Mouse (Mus musculus) CH12.LX (cell line): ENCODE measurements around the gene Clcnka. TPM values are rescaled to one million over a fixed set of nuclear protein-coding genes. Genes with fewer than 3 reads are reported as not detected.
A peak's percentile ranks its signal among the peaks of the same experiment; 100 is the strongest.

Experiments
- DNase-seq: peaks from one replicate; pipeline ENCODE4 v3.0.0-alpha.2; 2013; ENCODE audit errors: extremely low read depth
- H3K27ac ChIP-seq: 2 replicates; pipeline ENCODE4 v1.5.1; 2012; ENCODE audit warnings: low read depth, mild to moderate bottlenecking, control low read depth, moderate library complexity; ENCODE audit not compliant: insufficient read depth
- H3K27me3 ChIP-seq: replicated peaks from 2 replicates; pipeline ENCODE3; 2012; ENCODE audit warnings: inconsistent platforms
- H3K36me3 ChIP-seq, 2 experiments: replicated peaks in 1 of 2; 2 replicates each; pipeline versions ENCODE3 to v1.6.1; 2012; ENCODE audit warnings: inconsistent platforms in 1 of 2, low read length in 1 of 2, mild to moderate bottlenecking in 1 of 2, mixed read lengths in 1 of 2, moderate library complexity in 1 of 2; ENCODE audit not compliant: control insufficient read depth in 1 of 2, insufficient read depth in 1 of 2
- H3K4me1 ChIP-seq, 2 experiments: 2 replicates each; pipeline ENCODE4 v1.6.1; 2012; ENCODE audit warnings: inconsistent platforms in 1 of 2, moderate library complexity in 1 of 2; ENCODE audit not compliant: insufficient read depth in 2 of 2, control insufficient read depth in 1 of 2
- H3K4me2 ChIP-seq: 2 replicates; pipeline ENCODE4 v1.6.1; 2012; ENCODE audit warnings: low read depth, mild to moderate bottlenecking, control low read depth; ENCODE audit not compliant: poor library complexity, insufficient read depth, severe bottlenecking
- H3K4me3 ChIP-seq, 3 experiments: fragments of 150-350 bp in 1 of 3; sonication (generic) in 1 of 3; replicated peaks in 1 of 3; 2 replicates each; pipeline versions ENCODE3 to v1.5.1; 2011 to 2012; ENCODE audit warnings: low read depth in 2 of 3, low read length in 2 of 3, mild to moderate bottlenecking in 2 of 3, moderate library complexity in 2 of 3, control low read depth in 1 of 3, improper control_type of control experiment in 1 of 3, inconsistent platforms in 1 of 3, mixed read lengths in 1 of 3; ENCODE audit not compliant: poor library complexity in 1 of 3
- H3K79me2 ChIP-seq: replicated peaks from 2 replicates; pipeline ENCODE4 v1.6.1; 2012; ENCODE audit warnings: mild to moderate bottlenecking, moderate library complexity; ENCODE audit not compliant: control insufficient read depth, poor library complexity, insufficient read depth, severe bottlenecking; ENCODE audit errors: extremely low read depth
- H3K9ac ChIP-seq: 2 replicates; pipeline ENCODE4 v1.6.1; 2012; ENCODE audit warnings: low read depth, mild to moderate bottlenecking, control low read depth, moderate library complexity; ENCODE audit not compliant: insufficient read depth
- H3K9me3 ChIP-seq: replicated peaks from 2 replicates; pipeline ENCODE3; 2012; ENCODE audit warnings: low read length, inconsistent platforms, mixed read lengths
- BHLHE40 ChIP-seq: IDR thresholded peaks from 2 replicates; pipeline ENCODE4 v1.6.1; 2011; ENCODE audit warnings: mild to moderate bottlenecking, low read depth, low read length, improper control_type of control experiment
- CHD1 ChIP-seq: IDR thresholded peaks from 2 replicates; pipeline ENCODE4 v1.6.1; 2012; ENCODE audit warnings: low read depth, low read length, improper control_type of control experiment, inconsistent platforms
- CHD2 ChIP-seq: IDR thresholded peaks from 2 replicates; pipeline ENCODE4 v1.6.1; 2011; ENCODE audit warnings: low read length, improper control_type of control experiment
- CTCF ChIP-seq, 2 experiments: IDR thresholded peaks in 1 of 2; conservative IDR thresholded peaks in 1 of 2; 2 replicates each; pipeline ENCODE4 v1.5.1; 2011 to 2012; ENCODE audit warnings: low read depth in 2 of 2, low read length in 2 of 2, improper control_type of control experiment in 1 of 2, inconsistent platforms in 1 of 2, mild to moderate bottlenecking in 1 of 2, moderate library complexity in 1 of 2
- E2F4 ChIP-seq: IDR thresholded peaks from 2 replicates; pipeline ENCODE4 v1.6.1; 2011; ENCODE audit warnings: low read depth, low read length, improper control_type of control experiment; ENCODE audit not compliant: insufficient replicate concordance
- ELF1 ChIP-seq: IDR thresholded peaks from 2 replicates; pipeline ENCODE4 v1.6.1; 2014; ENCODE audit warnings: low read depth, mild to moderate bottlenecking, inconsistent platforms, low read length, improper control_type of control experiment
- EP300 ChIP-seq: IDR thresholded peaks from 2 replicates; pipeline ENCODE4 v1.6.1; 2011; ENCODE audit warnings: low read length, improper control_type of control experiment
- ETS1 ChIP-seq: conservative IDR thresholded peaks from 2 replicates; pipeline ENCODE4 v1.6.1; 2012; ENCODE audit warnings: low read depth, mild to moderate bottlenecking, inconsistent platforms, low read length, improper control_type of control experiment, moderate library complexity
- GABPA ChIP-seq: IDR thresholded peaks from 2 replicates; pipeline ENCODE4 v1.6.1; 2012; ENCODE audit warnings: low read depth, low read length, improper control_type of control experiment, inconsistent platforms; ENCODE audit not compliant: insufficient replicate concordance
- HCFC1 ChIP-seq: IDR thresholded peaks from 2 replicates; pipeline ENCODE4 v1.6.1; 2012; ENCODE audit warnings: low read depth, mild to moderate bottlenecking, inconsistent platforms, low read length, improper control_type of control experiment
- IRF4 ChIP-seq: IDR thresholded peaks from 2 replicates; pipeline ENCODE4 v1.6.1; 2014; ENCODE audit warnings: low read depth, mild to moderate bottlenecking, inconsistent platforms, low read length, improper control_type of control experiment
- JUN ChIP-seq: IDR thresholded peaks from 2 replicates; pipeline ENCODE4 v1.6.1; 2011; ENCODE audit warnings: low read depth, mild to moderate bottlenecking, low read length, improper control_type of control experiment, moderate library complexity; ENCODE audit not compliant: insufficient read depth
- JUND ChIP-seq: conservative IDR thresholded peaks from 2 replicates; pipeline ENCODE4 v1.6.1; 2011; ENCODE audit warnings: low read depth, low read length, improper control_type of control experiment
- KAT2A ChIP-seq: IDR thresholded peaks from 2 replicates; pipeline ENCODE4 v1.6.1; 2012; ENCODE audit warnings: low read length, improper control_type of control experiment, inconsistent platforms; ENCODE audit not compliant: insufficient replicate concordance
- MAFK ChIP-seq: IDR thresholded peaks from 2 replicates; pipeline ENCODE4 v1.6.1; 2011; ENCODE audit warnings: low read length, improper control_type of control experiment; ENCODE audit not compliant: insufficient replicate concordance
- MAX ChIP-seq: IDR thresholded peaks from 2 replicates; pipeline ENCODE4 v1.6.1; 2011; ENCODE audit warnings: low read length, improper control_type of control experiment
- MAZ ChIP-seq: IDR thresholded peaks from 2 replicates; pipeline ENCODE4 v1.6.1; 2012; ENCODE audit warnings: low read depth, mild to moderate bottlenecking, inconsistent platforms, low read length, improper control_type of control experiment, moderate library complexity
- MEF2A ChIP-seq: IDR thresholded peaks from 2 replicates; pipeline ENCODE4 v1.6.1; 2014; ENCODE audit warnings: low read depth, mild to moderate bottlenecking, inconsistent platforms, low read length, improper control_type of control experiment, borderline replicate concordance
- MXI1 ChIP-seq: IDR thresholded peaks from 2 replicates; pipeline ENCODE4 v1.6.1; 2011; ENCODE audit warnings: mild to moderate bottlenecking, low read depth, low read length, improper control_type of control experiment
- MYC ChIP-seq: IDR thresholded peaks from 2 replicates; pipeline ENCODE4 v1.6.1; 2011; ENCODE audit warnings: low read depth, mild to moderate bottlenecking, improper control_type of control experiment, low read length
- NELFE ChIP-seq: IDR thresholded peaks from 2 replicates; pipeline ENCODE4 v1.6.1; 2011; ENCODE audit warnings: low read depth, low read length, improper control_type of control experiment
- NRF1 ChIP-seq: IDR thresholded peaks from 2 replicates; pipeline ENCODE4 v1.6.1; 2014; ENCODE audit warnings: low read depth, mild to moderate bottlenecking, inconsistent platforms, low read length, improper control_type of control experiment, moderate library complexity
- PAX5 ChIP-seq: IDR thresholded peaks from 2 replicates; pipeline ENCODE4 v1.6.1; 2012; ENCODE audit warnings: low read length, inconsistent platforms, mixed read lengths
- POLR2A ChIP-seq: IDR thresholded peaks from 2 replicates; pipeline ENCODE4 v1.6.1; 2011; ENCODE audit warnings: low read depth, mild to moderate bottlenecking, improper control_type of control experiment, low read length
- POLR2AphosphoS2 ChIP-seq: IDR thresholded peaks from 2 replicates; pipeline ENCODE4 v1.6.1; 2011; ENCODE audit warnings: low read depth, low read length, improper control_type of control experiment
- RAD21 ChIP-seq: IDR thresholded peaks from 2 replicates; pipeline ENCODE4 v1.6.1; 2011; ENCODE audit warnings: low read depth, mild to moderate bottlenecking, low read length, improper control_type of control experiment, moderate library complexity
- RCOR1 ChIP-seq: conservative IDR thresholded peaks from 2 replicates; pipeline ENCODE4 v1.6.1; 2012; ENCODE audit warnings: low read depth, mild to moderate bottlenecking, inconsistent platforms, low read length, improper control_type of control experiment
- SIN3A ChIP-seq: IDR thresholded peaks from 2 replicates; pipeline ENCODE4 v1.6.1; 2012; ENCODE audit warnings: low read length, improper control_type of control experiment, inconsistent platforms
- SMC3 ChIP-seq: IDR thresholded peaks from 2 replicates; pipeline ENCODE4 v1.6.1; 2011; ENCODE audit warnings: low read depth, low read length, improper control_type of control experiment
- TBP ChIP-seq: conservative IDR thresholded peaks from 2 replicates; pipeline ENCODE4 v1.6.1; 2011; ENCODE audit warnings: low read depth, low read length, improper control_type of control experiment
- TCF12 ChIP-seq: IDR thresholded peaks from 2 replicates; pipeline ENCODE4 v1.6.1; 2014; ENCODE audit warnings: low read depth, mild to moderate bottlenecking, inconsistent platforms, low read length, improper control_type of control experiment
- UBTF ChIP-seq: IDR thresholded peaks from 2 replicates; pipeline ENCODE4 v1.6.1; 2012; ENCODE audit warnings: low read depth, mild to moderate bottlenecking, inconsistent platforms, low read length, improper control_type of control experiment, moderate library complexity
- USF1 ChIP-seq: IDR thresholded peaks from 2 replicates; pipeline ENCODE4 v1.6.1; 2014; ENCODE audit warnings: low read depth, mild to moderate bottlenecking, inconsistent platforms, low read length, improper control_type of control experiment
- USF2 ChIP-seq: conservative IDR thresholded peaks from 2 replicates; pipeline ENCODE4 v1.6.1; 2011; ENCODE audit warnings: low read depth, low read length, improper control_type of control experiment
- ZC3H11A ChIP-seq: IDR thresholded peaks from 2 replicates; pipeline ENCODE4 v1.6.1; 2012; ENCODE audit warnings: low read depth, mild to moderate bottlenecking, inconsistent platforms, low read length, improper control_type of control experiment
- ZKSCAN1 ChIP-seq: IDR thresholded peaks from 2 replicates; pipeline ENCODE4 v1.6.1; 2012; ENCODE audit warnings: low read depth, inconsistent platforms, low read length, improper control_type of control experiment, borderline replicate concordance
- ZMIZ1 ChIP-seq: IDR thresholded peaks from 2 replicates; pipeline ENCODE4 v1.6.1; 2012; ENCODE audit warnings: low read depth, mild to moderate bottlenecking, inconsistent platforms, low read length, improper control_type of control experiment
- ZNF384 ChIP-seq: IDR thresholded peaks from 2 replicates; pipeline ENCODE4 v1.6.1; 2012; ENCODE audit warnings: low read depth, low read length, improper control_type of control experiment, inconsistent platforms
- dilution Hi-C: fragments of 300-500 bp; cut with MboI; formaldehyde crosslinking; loops from 2 replicates; pipeline ENCODE4 v1.14.3; 2020; ENCODE audit warnings: low sequenced_read_pairs; ENCODE audit not compliant: extremely low pct_unique_long_range_greater_than_20kb, extremely low pct_ligation_motif_present
- in situ Hi-C: fragments of 300-500 bp; cut with MboI; formaldehyde crosslinking; loops from 3 replicates; pipeline ENCODE4 v1.14.3; 2019; ENCODE audit warnings: low sequenced_read_pairs, low pct_ligation_motif_present, low pct_unique_long_range_greater_than_20kb, mixed read lengths
- polyA plus RNA-seq: library from polyadenylated mRNA; unstranded; fragments of >175 nt; gene quantifications from 2 replicates; pipeline ENCODE4 v1.2.1, GENCODE M21; 2012; ENCODE audit warnings: low read depth; ENCODE audit not compliant: insufficient read length
- total RNA-seq, 2 experiments: library from RNA; depleted of rRNA; stranded (reverse); fragments of 300-350 nt in 1 of 2; fragments of >200 nt in 1 of 2; gene quantifications; 2 replicates each; pipeline ENCODE4 v1.2.3; 2012 to 2014

Clcnka gene
- total and polyA plus RNA-seq, 3 experiments, result not detected

DNA sequence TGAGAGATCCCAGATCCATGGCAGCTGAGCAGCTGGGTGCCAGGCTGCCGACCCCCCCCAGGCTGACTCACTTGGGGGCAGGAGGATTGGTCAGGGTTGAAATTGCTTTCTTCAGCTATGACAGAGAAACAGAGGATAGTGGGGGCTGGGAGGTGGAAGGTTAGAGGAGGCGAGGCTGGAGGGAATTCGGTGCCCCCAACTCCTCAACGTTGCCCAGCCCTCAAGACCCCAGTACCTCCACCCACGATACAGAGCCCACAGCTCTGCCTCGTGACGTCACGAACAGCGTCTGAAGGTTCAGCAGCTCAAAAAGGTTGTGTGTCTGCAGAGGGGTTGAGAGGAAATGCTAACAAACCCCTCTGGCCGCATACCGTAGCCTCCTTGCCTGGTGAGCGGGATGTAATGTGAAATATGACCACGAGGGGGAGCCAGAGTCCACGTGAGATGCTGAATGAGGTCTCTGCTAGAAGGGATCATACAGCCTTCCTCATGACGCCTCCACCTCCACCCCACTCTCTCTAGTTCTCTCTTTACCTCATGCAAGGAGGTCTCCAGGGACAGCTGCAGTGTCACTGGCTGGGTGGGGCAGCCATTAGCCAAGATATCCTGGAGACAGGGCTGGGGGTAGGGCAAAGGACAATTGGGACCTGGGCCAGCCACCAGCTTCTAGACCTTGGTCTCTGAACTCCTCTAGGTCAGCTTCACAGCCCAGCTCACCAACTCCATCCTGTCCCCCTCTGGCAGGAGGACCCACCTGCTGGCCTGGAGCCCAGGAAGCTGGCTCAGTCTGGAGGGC lies 6.2 kb upstream of the Clcnka start:
- Histone ChIP-seq H3K9me3 (no peaks in the 10 kb centered on the region), H3K36me3 (no peaks in the 10 kb centered on the region), H3K27ac (no peak overlapping the region), H3K27me3 (peaks cover 11% of the 10 kb centered on the region), H3K9ac (no peak overlapping the region), H3K79me2 (no peaks in the 10 kb centered on the region), H3K4me2 (0 out of 2 replicates have a peak overlapping the region, but pooled peaks have one; percentile 23), H3K4me1 (peaks cover 14 to 29% of the 10 kb centered on the region in 2 experiments), H3K4me3 (no peak overlapping the region)
- dilution Hi-C loops (no loop called here), in situ Hi-C loops (loop anchor here (5.0 to 25.0 kb wide), 3 partner anchors 178 to 683 kb away; partner anchors contain the start of gene Tmem51)
- peak; percentile 92 for DNase-seq
- TF ChIP-seq MXI1, result no peak
- peak; percentile 31; the same call in 1 of the 2 replicates for TF ChIP-seq BHLHE40
- peak; percentile 99 for TF ChIP-seq RAD21
- 0 out of 2 replicates have a peak, but pooled peaks have one; percentile 31 for TF ChIP-seq ELF1
- TF ChIP-seq ZNF384, result no peak
- TF ChIP-seq POLR2AphosphoS2, result no peak
- TF ChIP-seq NRF1, result peak; percentile 33; the same call in 1 of the 2 replicates
- 0 out of 2 replicates have a peak, but pooled peaks have one; percentile 44 for TF ChIP-seq CHD2
- TF ChIP-seq SMC3, result peak; percentile 96
- TF ChIP-seq EP300, result no peak
- TF ChIP-seq KAT2A, result no peak
- no peak for TF ChIP-seq MAFK
- no peak for TF ChIP-seq USF1
- no peak for TF ChIP-seq POLR2A
- peak; percentile 61; the same call in 1 of the 2 replicates for TF ChIP-seq MAZ
- no peak for TF ChIP-seq CHD1
- peak; percentile 59 for TF ChIP-seq MEF2A
- TF ChIP-seq GABPA, result no peak
- TF ChIP-seq ETS1, result no peak
- TF ChIP-seq ZKSCAN1, result no peak
- TF ChIP-seq SIN3A, result peak; percentile 43; the same call in 1 of the 2 replicates
- no peak for TF ChIP-seq E2F4
- TF ChIP-seq USF2, result no peak
- 0 out of 2 replicates have a peak, but pooled peaks have one; percentile 36 for TF ChIP-seq TCF12
- TF ChIP-seq MAX, result peak; percentile 88
- peak; percentile 86 for TF ChIP-seq ZC3H11A
- TF ChIP-seq IRF4, result 0 out of 2 replicates have a peak, but pooled peaks have one; percentile 17
- TF ChIP-seq JUN, result peak; percentile 17; the same call in 1 of the 2 replicates
- TF ChIP-seq MYC, result peak; percentile 80
- TF ChIP-seq CTCF (conservative IDR thresholded peaks at IDR 0.05 in 1 of 2, IDR thresholded peaks at IDR 0.05 in 1 of 2; ENCODE audit: low read depth in 2 of 2, low read length in 2 of 2), result peak; percentile 97 to 98
- TF ChIP-seq TBP, result no peak
- peak; percentile 32; the same call in 1 of the 2 replicates for TF ChIP-seq NELFE
- no peak for TF ChIP-seq ZMIZ1
- no peak; the same call in 1 of the 2 replicates for TF ChIP-seq JUND
- no peak for TF ChIP-seq RCOR1
- no peak for TF ChIP-seq UBTF
- no peak for TF ChIP-seq HCFC1
- no peak for TF ChIP-seq PAX5
